In the genomic region with DNA sequence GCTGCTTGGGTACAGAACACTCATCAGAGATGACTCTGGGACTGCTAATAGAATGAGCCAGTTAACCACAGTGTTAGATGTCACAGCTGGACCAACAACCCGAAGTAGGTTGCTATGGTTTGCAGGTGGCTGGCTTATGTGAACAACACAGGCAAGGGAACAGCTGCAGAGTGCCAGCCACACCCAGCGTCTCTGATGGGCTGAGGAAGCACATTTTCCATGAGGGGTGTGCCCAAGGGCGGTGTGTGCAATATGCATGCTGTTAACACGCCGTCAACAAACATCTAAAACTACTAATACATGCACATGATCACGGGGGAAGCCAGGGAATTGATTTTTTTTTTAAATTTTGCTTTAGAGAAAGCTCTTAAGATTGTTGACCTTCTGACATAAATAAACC, we compare ENCODE assay signal across 11 mouse cellular contexts.
DNase-seq lines count a peak whose midpoint lies in the region; ATAC-seq and TF ChIP-seq lines count a peak whose summit lies in the region.
"Had no signal": no experiment of that assay in that cellular context is flagged by ENCODE, and none has a peak within 500 bp of the region (broad histone marks: within the 10 kb centered on the region; RNA-seq: fewer than 3 reads in every experiment).

No protein-coding gene starts in this region.

- peak; percentile 72 for ATAC-seq in intestine, postnatal 0 days
- peak; percentile 44; the same call in 1 of the 2 replicates for ATAC-seq in neutrophil, adult 5-6 weeks (ENCODE audit: extremely low read depth, insufficient number of reproducible peaks, low FRiP score, poor library complexity, severe bottlenecking)
- ATAC-seq in midbrain, embryonic 16.5 days, result no peak

- no peak overlapping the region for H3K4me2 ChIP-seq in intestine, postnatal 0 days (replicated peaks; ENCODE audit: low read depth)
- no peak overlapping the region for H3K4me2 ChIP-seq in midbrain, embryonic 16.5 days (ENCODE audit: low read length)
- H3K4me2 ChIP-seq: hindbrain, embryonic 15.5 days; lung, embryonic 14.5 days had no signal

- no peaks in the 10 kb centered on the region for H3K79me2 ChIP-seq in MEL (ENCODE audit: control insufficient read depth, insufficient read depth, low read length, poor library complexity)

- 31% methylated on average over 6 of the region's 6 CpGs for WGBS in intestine, postnatal 0 days
- WGBS in midbrain, embryonic 16.5 days, result 78% methylated on average over 6 of the region's 6 CpGs

- no peak for TF ChIP-seq EP300 in MEL (IDR thresholded peaks at IDR 0.05; ENCODE audit: low read depth in 1 of 2, low read length in 2 of 2)

- no peak for TF ChIP-seq CTCF in MEL (IDR thresholded peaks at IDR 0.05 in 2 of 3, conservative IDR thresholded peaks at IDR 0.05 in 1 of 3; ENCODE audit: control insufficient read depth in 1 of 3, insufficient read depth in 1 of 3, low read depth in 2 of 3, low read length in 3 of 3, poor library complexity in 1 of 3, severe bottlenecking in 1 of 3)
- TF ChIP-seq CTCF in intestine, postnatal 0 days (IDR thresholded peaks at IDR 0.05; ENCODE audit: low read depth), result no peak
- TF ChIP-seq CTCF in layer of hippocampus, adult 2 months (conservative IDR thresholded peaks at IDR 0.05), result no peak

- peak; percentile 61 for DNase-seq in A20 (ENCODE audit: low read depth, low spot score)
- peak; percentile 52 for DNase-seq in MEL (ENCODE audit: low read depth, low spot score)
- no peak for DNase-seq in layer of hippocampus, adult 2 months (ENCODE audit: low spot score in 2 of 2)
- DNase-seq in adrenal gland, adult 18-20 months (ENCODE audit: low spot score in 2 of 2), result no peak
- no peak for DNase-seq in embryo, embryonic 10.5 days (ENCODE audit: low spot score)
- DNase-seq: adrenal gland, postnatal 14 days; lung, embryonic 14.5 days had no signal

- no peaks in the 10 kb centered on the region for H3K27me3 ChIP-seq in MEL (ENCODE audit: control insufficient read depth in 1 of 2, insufficient read depth in 2 of 2, low read length in 2 of 2)
- no peaks in the 10 kb centered on the region for H3K27me3 ChIP-seq in intestine, postnatal 0 days (replicated peaks; ENCODE audit: control insufficient read depth, insufficient read depth, low read length)
- H3K27me3 ChIP-seq in midbrain, embryonic 16.5 days (ENCODE audit: control insufficient read depth, insufficient read depth, low read depth, low read length), result no peaks in the 10 kb centered on the region
- H3K27me3 ChIP-seq: hindbrain, embryonic 15.5 days had no signal

- TF ChIP-seq POLR2A in MEL (IDR thresholded peaks at IDR 0.05; ENCODE audit: control insufficient read depth in 1 of 2, insufficient read depth in 1 of 2, low read depth in 1 of 2, low read length in 2 of 2, poor library complexity in 1 of 2), result no peak

- no peaks in the 10 kb centered on the region for H3K9me3 ChIP-seq in MEL (replicated peaks; ENCODE audit: insufficient read depth, low read length)
- H3K9me3 ChIP-seq in intestine, postnatal 0 days (ENCODE audit: control insufficient read depth), result no peaks in the 10 kb centered on the region
- H3K9me3 ChIP-seq in midbrain, embryonic 16.5 days (replicated peaks; ENCODE audit: control insufficient read depth, low read length, poor library complexity, severe bottlenecking), result no peaks in the 10 kb centered on the region
- H3K9me3 ChIP-seq: hindbrain, embryonic 15.5 days had no signal

- peaks cover 0 to 35% of the 10 kb centered on the region in 2 experiments; a peak in 2 of 4 replicates for H3K36me3 ChIP-seq in MEL (ENCODE audit: control insufficient read depth in 1 of 2, insufficient read depth in 2 of 2, low read length in 2 of 2)
- H3K36me3 ChIP-seq in intestine, postnatal 0 days (ENCODE audit: control insufficient read depth, insufficient read depth), result peaks cover 7% of the 10 kb centered on the region; the same call in 1 of the 2 replicates
- H3K36me3 ChIP-seq in midbrain, embryonic 16.5 days (ENCODE audit: control insufficient read depth, insufficient read depth, low read length), result no peaks in the 10 kb centered on the region
- H3K36me3 ChIP-seq: hindbrain, embryonic 15.5 days had no signal

- H3K4me3 ChIP-seq in MEL (ENCODE audit: control insufficient read depth in 1 of 2, insufficient read depth in 1 of 2, low read depth in 2 of 2, low read length in 2 of 2), result no peak overlapping the region
- H3K4me3 ChIP-seq in intestine, postnatal 0 days (ENCODE audit: low read depth, low read length), result no peak overlapping the region
- H3K4me3 ChIP-seq in layer of hippocampus, adult 2 months, result no peak overlapping the region
- H3K4me3 ChIP-seq in midbrain, embryonic 16.5 days (ENCODE audit: low read depth, low read length), result no peak overlapping the region
- H3K4me3 ChIP-seq: hindbrain, embryonic 15.5 days had no signal

- no peak overlapping the region for H3K9ac ChIP-seq in MEL (ENCODE audit: control insufficient read depth, low read depth, low read length, poor library complexity, severe bottlenecking)
- no peak overlapping the region for H3K9ac ChIP-seq in intestine, postnatal 0 days (ENCODE audit: low read depth, low read length)
- H3K9ac ChIP-seq in midbrain, embryonic 16.5 days (ENCODE audit: low read depth, low read length), result no peak overlapping the region
- H3K9ac ChIP-seq: hindbrain, embryonic 15.5 days; lung, embryonic 14.5 days had no signal

- no peak overlapping the region for H3K27ac ChIP-seq in MEL (ENCODE audit: control insufficient read depth, low read depth, low read length)
- no peak overlapping the region for H3K27ac ChIP-seq in intestine, postnatal 0 days (ENCODE audit: low read depth, low read length)
- no peak overlapping the region for H3K27ac ChIP-seq in layer of hippocampus, adult 2 months
- no peak overlapping the region for H3K27ac ChIP-seq in midbrain, embryonic 16.5 days (ENCODE audit: low read length)
- H3K27ac ChIP-seq: hindbrain, embryonic 15.5 days had no signal

- TF ChIP-seq RAD21 in MEL (IDR thresholded peaks at IDR 0.05; ENCODE audit: low read depth, low read length), result no peak

- peaks cover 15 to 25% of the 10 kb centered on the region in 2 experiments for H3K4me1 ChIP-seq in MEL (ENCODE audit: control insufficient read depth in 1 of 2, insufficient read depth in 2 of 2, low read length in 2 of 2)
- peaks cover 3% of the 10 kb centered on the region; the same call in 1 of the 2 replicates for H3K4me1 ChIP-seq in intestine, postnatal 0 days (replicated peaks; ENCODE audit: control insufficient read depth, insufficient read depth, low read length)
- no peaks in the 10 kb centered on the region for H3K4me1 ChIP-seq in midbrain, embryonic 16.5 days (ENCODE audit: control insufficient read depth, insufficient read depth, low read length)

TF ChIP-seq in MEL, 35 proteins besides CTCF, POLR2A, EP300 and RAD21:
- peak; percentile 20; the same call in 1 of the 2 replicates for TF ChIP-seq ETS1 (IDR thresholded peaks at IDR 0.05; ENCODE audit: low read depth, low read length)
- no peak for TF ChIP-seq CHD2 (IDR thresholded peaks at IDR 0.05; ENCODE audit: low read length)
- peak; percentile 24; the same call in 1 of the 2 replicates for TF ChIP-seq MXI1 (IDR thresholded peaks at IDR 0.05; ENCODE audit: low read depth, low read length)
TF ChIP-seq in MEL: peak in this region for 2.

Comparison
In these comparisons a context has a peak if more than half of its experiments do, and no peak if none do; other contexts are left out.
1. DNase-seq: peak in A20 (single experiment) and MEL (single experiment); none in layer of hippocampus, adult 2 months (0 of 2), adrenal gland, adult 18-20 months (0 of 2) and embryo, embryonic 10.5 days (single experiment).